Mouse (Mus musculus): ENCODE data around the gene Thsd4. TPM values are rescaled to one million over a fixed set of nuclear protein-coding genes. Genes with fewer than 3 reads are reported as not detected.
A peak's percentile ranks its signal among the peaks of the same experiment; 100 is the strongest.

The Thsd4 gene
- polyA plus RNA-seq, 1 experiment from 2014 or later: 8.2 TPM

- WGBS: 70% methylated on average over 6 of the region's 6 CpGs
Measured at GRCm38 (mm10) chr9:60313661-60314060, 208.2 kb downstream of the Thsd4 start.

GRCm38 (mm10) chr9:60312670-60313069, 209.2 kb downstream of the Thsd4 start:
- Histone ChIP-seq H3K27me3 (ENCODE audit: control insufficient read depth, insufficient read depth, low read length) (no peaks in the 10 kb centered on the region), H3K4me2 (ENCODE audit: low read depth, low read length) (no peak overlapping the region), H3K9ac (ENCODE audit: low read length) (no peak overlapping the region), H3K4me3 (ENCODE audit: low read length) (no peak overlapping the region), H3K4me1 (ENCODE audit: control insufficient read depth, insufficient read depth, low read length) (peaks cover 12% of the 10 kb centered on the region), H3K27ac (ENCODE audit: low read length) (no peak overlapping the region), H3K9me3 (replicated peaks; ENCODE audit: control insufficient read depth, low read length) (no peaks in the 10 kb centered on the region), H3K36me3 (ENCODE audit: control insufficient read depth, insufficient read depth) (no peaks in the 10 kb centered on the region)
- 85% methylated on average over 7 of the region's 7 CpGs for WGBS
- no peak for ATAC-seq (replicated peaks; ENCODE audit: extremely low read depth, insufficient read depth, low FRiP score)

More at GRCm38 (mm10) chr9:60313661-60314060, 208.2 kb downstream of the Thsd4 start:
- Histone ChIP-seq H3K4me1 (ENCODE audit: control insufficient read depth, insufficient read depth, low read length) (peaks cover 12% of the 10 kb centered on the region), H3K27me3 (ENCODE audit: control insufficient read depth, insufficient read depth, low read length) (no peaks in the 10 kb centered on the region), H3K4me3 (ENCODE audit: low read length) (no peak overlapping the region), H3K4me2 (ENCODE audit: low read depth, low read length) (no peak overlapping the region), H3K9me3 (replicated peaks; ENCODE audit: control insufficient read depth, low read length) (no peaks in the 10 kb centered on the region), H3K27ac (ENCODE audit: low read length) (no peak overlapping the region), H3K9ac (ENCODE audit: low read length) (no peak overlapping the region), H3K36me3 (ENCODE audit: control insufficient read depth, insufficient read depth) (no peaks in the 10 kb centered on the region)
- no peak for ATAC-seq (replicated peaks; ENCODE audit: extremely low read depth, insufficient read depth, low FRiP score)

- no peak overlapping the region for H3K4me2 ChIP-seq (ENCODE audit: low read depth, low read length)
- no peak overlapping the region for H3K9ac ChIP-seq (ENCODE audit: low read length)
- H3K4me3 ChIP-seq (ENCODE audit: low read length): no peak overlapping the region
- 78% methylated on average over 10 of the region's 10 CpGs for WGBS
- no peaks in the 10 kb centered on the region for H3K9me3 ChIP-seq (replicated peaks; ENCODE audit: control insufficient read depth, low read length)
- H3K27ac ChIP-seq (ENCODE audit: low read length): no peak overlapping the region
- peaks cover 7% of the 10 kb centered on the region for H3K4me1 ChIP-seq (ENCODE audit: control insufficient read depth, insufficient read depth, low read length)
- H3K36me3 ChIP-seq (ENCODE audit: control insufficient read depth, insufficient read depth): no peaks in the 10 kb centered on the region
- ATAC-seq (replicated peaks; ENCODE audit: extremely low read depth, insufficient read depth, low FRiP score): no peak
- H3K27me3 ChIP-seq (ENCODE audit: control insufficient read depth, insufficient read depth, low read length): no peaks in the 10 kb centered on the region
Measured at GRCm38 (mm10) chr9:60311594-60312128, 210.2 kb downstream of the Thsd4 start.

GRCm38 (mm10) chr9:60310741-60311317, 211.0 kb downstream of the Thsd4 start:
- Histone ChIP-seq H3K4me1 (ENCODE audit: control insufficient read depth, insufficient read depth, low read length) (no peaks in the 10 kb centered on the region), H3K4me2 (ENCODE audit: low read depth, low read length) (no peak overlapping the region), H3K27me3 (ENCODE audit: control insufficient read depth, insufficient read depth, low read length) (no peaks in the 10 kb centered on the region), H3K36me3 (ENCODE audit: control insufficient read depth, insufficient read depth) (no peaks in the 10 kb centered on the region), H3K9me3 (replicated peaks; ENCODE audit: control insufficient read depth, low read length) (no peaks in the 10 kb centered on the region), H3K27ac (ENCODE audit: low read length) (no peak overlapping the region), H3K9ac (ENCODE audit: low read length) (no peak overlapping the region), H3K4me3 (ENCODE audit: low read length) (no peak overlapping the region)
- no peak for ATAC-seq (replicated peaks; ENCODE audit: extremely low read depth, insufficient read depth, low FRiP score)
- WGBS: 71% methylated on average over 8 of the region's 8 CpGs

GRCm38 (mm10) chr9:60309786-60310711, 211.8 kb downstream of the Thsd4 start:
- Histone ChIP-seq H3K36me3 (ENCODE audit: control insufficient read depth, insufficient read depth) (no peaks in the 10 kb centered on the region), H3K4me3 (ENCODE audit: low read length) (no peak overlapping the region), H3K9me3 (replicated peaks; ENCODE audit: control insufficient read depth, low read length) (no peaks in the 10 kb centered on the region), H3K9ac (ENCODE audit: low read length) (no peak overlapping the region), H3K4me2 (ENCODE audit: low read depth, low read length) (no peak overlapping the region), H3K27ac (ENCODE audit: low read length) (no peak overlapping the region), H3K27me3 (ENCODE audit: control insufficient read depth, insufficient read depth, low read length) (no peaks in the 10 kb centered on the region), H3K4me1 (ENCODE audit: control insufficient read depth, insufficient read depth, low read length) (no peaks in the 10 kb centered on the region)
- 61% methylated on average over 16 of the region's 16 CpGs for WGBS
- peak; percentile 41; the same call in 1 of the 2 replicates for ATAC-seq (replicated peaks; ENCODE audit: extremely low read depth, insufficient read depth, low FRiP score)

GRCm38 (mm10) chr9:60308182-60308581, 213.7 kb downstream of the Thsd4 start:
- Histone ChIP-seq H3K4me2 (ENCODE audit: low read depth, low read length) (no peak overlapping the region), H3K9ac (ENCODE audit: low read length) (no peak overlapping the region), H3K9me3 (replicated peaks; ENCODE audit: control insufficient read depth, low read length) (no peaks in the 10 kb centered on the region), H3K27ac (ENCODE audit: low read length) (no peak overlapping the region), H3K4me1 (ENCODE audit: control insufficient read depth, insufficient read depth, low read length) (no peaks in the 10 kb centered on the region), H3K36me3 (ENCODE audit: control insufficient read depth, insufficient read depth) (no peaks in the 10 kb centered on the region), H3K4me3 (ENCODE audit: low read length) (no peak overlapping the region), H3K27me3 (ENCODE audit: control insufficient read depth, insufficient read depth, low read length) (no peaks in the 10 kb centered on the region)
- ATAC-seq (replicated peaks; ENCODE audit: extremely low read depth, insufficient read depth, low FRiP score): no peak
- WGBS: 58% methylated on average over 4 of the region's 4 CpGs

- Histone ChIP-seq H3K27ac (ENCODE audit: low read length) (no peak overlapping the region), H3K9ac (ENCODE audit: low read length) (no peak overlapping the region), H3K4me2 (ENCODE audit: low read depth, low read length) (no peak overlapping the region), H3K9me3 (replicated peaks; ENCODE audit: control insufficient read depth, low read length) (no peaks in the 10 kb centered on the region), H3K4me3 (ENCODE audit: low read length) (no peak overlapping the region), H3K4me1 (ENCODE audit: control insufficient read depth, insufficient read depth, low read length) (no peaks in the 10 kb centered on the region), H3K36me3 (ENCODE audit: control insufficient read depth, insufficient read depth) (no peaks in the 10 kb centered on the region), H3K27me3 (ENCODE audit: control insufficient read depth, insufficient read depth, low read length) (no peaks in the 10 kb centered on the region)
- WGBS: 81% methylated on average over 5 of the region's 5 CpGs
- no peak for ATAC-seq (replicated peaks; ENCODE audit: extremely low read depth, insufficient read depth, low FRiP score)
Measured at GRCm38 (mm10) chr9:60307469-60307868, 214.4 kb downstream of the Thsd4 start.

GRCm38 (mm10) chr9:60306241-60306640, 215.6 kb downstream of the Thsd4 start:
- no peak overlapping the region for H3K4me2 ChIP-seq (ENCODE audit: low read depth, low read length)
- WGBS: 68% methylated on average over 4 of the region's 4 CpGs

More at GRCm38 (mm10) chr9:60306241-60306640, 215.6 kb downstream of the Thsd4 start:
- Histone ChIP-seq H3K27me3 (ENCODE audit: control insufficient read depth, insufficient read depth, low read length) (no peaks in the 10 kb centered on the region), H3K9ac (ENCODE audit: low read length) (no peak overlapping the region), H3K4me3 (ENCODE audit: low read length) (no peak overlapping the region), H3K27ac (ENCODE audit: low read length) (no peak overlapping the region), H3K36me3 (ENCODE audit: control insufficient read depth, insufficient read depth) (no peaks in the 10 kb centered on the region), H3K9me3 (replicated peaks; ENCODE audit: control insufficient read depth, low read length) (no peaks in the 10 kb centered on the region), H3K4me1 (ENCODE audit: control insufficient read depth, insufficient read depth, low read length) (no peaks in the 10 kb centered on the region)
- no peak for ATAC-seq (replicated peaks; ENCODE audit: extremely low read depth, insufficient read depth, low FRiP score)

Measured in heart, embryonic 16.5 days (tissue).